Mouse (Mus musculus) lung, postnatal 0 days (tissue): ENCODE data around the gene Hid1.

ENCODE experiments used
- CTCF ChIP-seq: IDR thresholded peaks from 2 replicates; pipeline ENCODE4 v1.5.1; 2016; ENCODE audit warnings: antibody characterized with exemption, mild to moderate bottlenecking
- EP300 ChIP-seq: IDR thresholded peaks from 2 replicates; pipeline ENCODE4 v1.6.1; 2016; ENCODE audit warnings: antibody characterized with exemption, mild to moderate bottlenecking, control low read depth

GRCm38 (mm10) chr11:115366706-115367394 lies 706 bp downstream of the Hid1 start:
- TF ChIP-seq CTCF, result no peak
- TF ChIP-seq EP300, result no peak
